Mouse (Mus musculus): ENCODE measurements around the gene Tlk1. TPM values are rescaled to one million over a fixed set of nuclear protein-coding genes. Genes with fewer than 3 reads are reported as not detected.

The Tlk1 gene
- polyA plus RNA-seq, 1 experiment from 2014 or later, result 37.2 TPM

DNA sequence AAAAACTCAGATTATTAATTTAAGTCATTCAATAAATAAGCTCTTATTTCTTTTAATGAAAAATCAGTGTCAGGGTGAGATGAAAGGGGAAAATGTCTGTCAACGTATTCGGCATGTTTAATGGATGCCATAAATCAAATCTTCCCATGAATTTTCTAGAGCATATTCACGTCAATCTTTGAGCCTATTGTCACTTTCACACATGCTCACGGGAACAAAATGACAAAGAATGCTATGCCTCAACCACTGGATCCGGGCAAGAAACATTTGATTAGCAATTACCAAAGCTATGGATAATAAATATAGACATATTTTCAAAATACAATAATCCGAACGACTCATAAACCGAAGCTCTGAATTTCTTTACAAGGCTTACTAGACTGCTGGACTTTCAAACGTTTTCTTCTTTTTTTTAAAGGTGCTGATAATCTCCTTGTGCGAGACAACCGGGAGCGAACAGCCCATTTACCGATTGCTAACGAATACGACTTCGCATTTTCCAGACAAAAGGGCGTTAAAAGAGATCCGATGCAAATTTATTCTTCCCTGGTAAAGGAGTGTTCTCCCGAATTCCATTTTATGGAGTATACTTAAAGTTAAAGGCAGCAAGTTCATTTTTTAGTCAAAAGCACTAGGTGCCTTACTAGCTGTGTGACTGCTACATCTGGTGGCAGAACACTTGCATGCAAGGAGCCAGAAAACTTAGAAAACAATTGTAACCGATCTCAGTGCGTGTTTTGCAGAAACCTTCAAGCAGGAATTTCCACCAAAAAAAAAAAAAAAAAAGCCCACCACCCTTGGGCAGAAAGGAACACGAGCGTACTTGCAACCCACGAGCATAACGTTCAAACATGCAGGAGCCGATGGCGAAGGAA, 1.4 kb downstream of the Tlk1 start:
- H3K36me3 ChIP-seq (ENCODE audit: control insufficient read depth, insufficient read depth, low read length), result no peaks in the 10 kb centered on the region
- no peak for ATAC-seq (ENCODE audit: insufficient number of reproducible peaks, insufficient read depth, low FRiP score, low read depth)
- no peaks in the 10 kb centered on the region for H3K9me3 ChIP-seq (ENCODE audit: control insufficient read depth, low read length)
- peak overlapping the region; percentile 98 for H3K9ac ChIP-seq (ENCODE audit: low read length)
- WGBS, result 1% methylated on average over 27 of the region's 27 CpGs
- no peaks in the 10 kb centered on the region for H3K27me3 ChIP-seq (ENCODE audit: control insufficient read depth, insufficient read depth, low read length)
- peak overlapping the region; percentile 77 for H3K4me2 ChIP-seq (ENCODE audit: low read length)
- H3K4me3 ChIP-seq (ENCODE audit: control insufficient read depth in 1 of 2, insufficient read depth in 1 of 2, low read depth in 1 of 2, low read length in 2 of 2), result peak overlapping the region; percentile 69 to 93
- H3K4me1 ChIP-seq (ENCODE audit: control insufficient read depth in 2 of 2, insufficient read depth in 2 of 2, low read length in 2 of 2), result peaks cover 2 to 28% of the 10 kb centered on the region in 2 experiments; a peak in 3 of 4 replicates
- H3K27ac ChIP-seq (replicated peaks in 1 of 2; ENCODE audit: control insufficient read depth in 1 of 2, insufficient read depth in 1 of 2, low read depth in 2 of 2, low read length in 2 of 2), result peak overlapping the region; percentile 97 to 100

DNA sequence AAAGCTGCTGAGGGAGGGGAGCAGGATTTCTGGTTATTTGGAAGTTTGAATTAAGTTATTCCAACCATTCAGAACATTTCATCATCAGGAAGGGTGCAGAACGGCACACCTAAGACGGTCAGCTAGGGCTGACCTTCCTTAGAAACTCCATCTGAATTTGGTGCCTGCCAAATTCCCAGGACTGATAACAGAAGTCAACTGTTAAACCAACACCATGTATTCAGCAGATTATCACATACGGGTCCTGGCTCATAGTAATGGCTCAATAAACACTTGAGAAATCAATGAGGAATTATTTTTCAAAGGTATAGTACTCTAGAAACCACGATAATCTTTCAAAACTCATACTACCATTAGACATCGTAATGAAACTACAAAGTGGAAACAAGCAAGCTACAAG, 2.1 kb downstream of the Tlk1 start:
- no peaks in the 10 kb centered on the region for H3K27me3 ChIP-seq (ENCODE audit: control insufficient read depth, insufficient read depth, low read length)
- no peak overlapping the region for H3K27ac ChIP-seq (replicated peaks in 1 of 2; ENCODE audit: control insufficient read depth in 1 of 2, insufficient read depth in 1 of 2, low read depth in 2 of 2, low read length in 2 of 2)
- H3K9me3 ChIP-seq (ENCODE audit: control insufficient read depth, low read length), result no peaks in the 10 kb centered on the region
- peak overlapping the region; percentile 98 for H3K9ac ChIP-seq (ENCODE audit: low read length)
- 16% methylated on average over 5 of the region's 5 CpGs for WGBS
- H3K4me1 ChIP-seq (ENCODE audit: control insufficient read depth in 2 of 2, insufficient read depth in 2 of 2, low read length in 2 of 2), result peaks cover 2 to 28% of the 10 kb centered on the region in 2 experiments
- ATAC-seq (ENCODE audit: insufficient number of reproducible peaks, insufficient read depth, low FRiP score, low read depth), result no peak
- H3K4me2 ChIP-seq (ENCODE audit: low read length), result peak overlapping the region; percentile 77
- peak overlapping the region in 1 of 2 experiments; percentile 93; a peak in 3 of 4 replicates for H3K4me3 ChIP-seq (ENCODE audit: control insufficient read depth in 1 of 2, insufficient read depth in 1 of 2, low read depth in 1 of 2, low read length in 2 of 2)
- H3K36me3 ChIP-seq (ENCODE audit: control insufficient read depth, insufficient read depth, low read length), result no peaks in the 10 kb centered on the region

DNA sequence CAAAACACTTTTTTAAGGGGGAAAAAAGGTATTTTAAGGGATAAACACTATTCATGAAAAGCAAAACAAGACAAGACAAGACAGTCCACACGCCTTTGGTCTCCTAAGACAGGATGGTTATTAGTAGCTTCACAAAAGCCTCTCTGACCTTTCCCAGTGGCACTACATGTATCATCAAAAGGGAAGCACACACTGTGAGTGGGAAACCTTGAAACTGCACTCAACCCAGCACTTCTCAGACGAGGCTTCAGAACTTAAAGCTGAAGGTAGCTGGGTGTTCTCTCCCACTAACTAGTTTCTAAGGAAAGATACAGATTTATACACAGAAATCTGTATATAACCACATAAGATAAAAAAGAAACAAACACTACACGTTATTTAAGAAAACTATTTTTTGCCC, 8.6 kb downstream of the Tlk1 start:
- Histone ChIP-seq H3K9me3 (ENCODE audit: control insufficient read depth, low read length) (no peaks in the 10 kb centered on the region), H3K27me3 (ENCODE audit: control insufficient read depth, insufficient read depth, low read length) (no peaks in the 10 kb centered on the region), H3K4me1 (ENCODE audit: control insufficient read depth in 2 of 2, insufficient read depth in 2 of 2, low read length in 2 of 2) (peaks cover 0 to 14% of the 10 kb centered on the region in 2 experiments), H3K4me3 (ENCODE audit: control insufficient read depth in 1 of 2, insufficient read depth in 1 of 2, low read depth in 1 of 2, low read length in 2 of 2) (no peak overlapping the region), H3K27ac (replicated peaks in 1 of 2; ENCODE audit: control insufficient read depth in 1 of 2, insufficient read depth in 1 of 2, low read depth in 2 of 2, low read length in 2 of 2) (no peak overlapping the region), H3K36me3 (ENCODE audit: control insufficient read depth, insufficient read depth, low read length) (no peaks in the 10 kb centered on the region), H3K4me2 (ENCODE audit: low read length) (no peak overlapping the region), H3K9ac (ENCODE audit: low read length) (no peak overlapping the region)
- WGBS, result 69% methylated on average over 3 of the region's 3 CpGs
- ATAC-seq (ENCODE audit: insufficient number of reproducible peaks, insufficient read depth, low FRiP score, low read depth), result no peak

DNA sequence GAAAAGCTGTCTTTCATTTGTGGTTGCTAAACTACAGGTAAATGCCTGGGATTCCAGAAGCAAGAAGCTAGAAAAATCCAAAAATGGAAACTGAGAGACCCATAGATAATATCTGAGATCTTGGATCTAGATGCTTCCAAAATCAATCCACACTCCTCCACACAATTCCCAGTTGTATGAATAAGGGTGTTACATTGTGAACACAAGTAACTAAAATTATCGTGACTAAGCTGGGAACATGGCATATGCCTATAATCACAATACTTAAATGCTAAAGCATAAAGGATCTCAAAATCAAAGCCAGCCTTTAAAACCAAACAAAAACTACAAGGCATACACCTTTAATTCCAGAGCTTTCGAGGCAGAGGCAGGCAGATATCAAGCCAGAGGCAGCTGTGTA, 9.5 kb downstream of the Tlk1 start:
- no peak overlapping the region for H3K9ac ChIP-seq (ENCODE audit: low read length)
- ATAC-seq (ENCODE audit: insufficient number of reproducible peaks, insufficient read depth, low FRiP score, low read depth), result no peak
- H3K27me3 ChIP-seq (ENCODE audit: control insufficient read depth, insufficient read depth, low read length), result no peaks in the 10 kb centered on the region
- no peaks in the 10 kb centered on the region for H3K9me3 ChIP-seq (ENCODE audit: control insufficient read depth, low read length)
- peaks cover 0 to 11% of the 10 kb centered on the region in 2 experiments; a peak in 3 of 4 replicates for H3K4me1 ChIP-seq (ENCODE audit: control insufficient read depth in 2 of 2, insufficient read depth in 2 of 2, low read length in 2 of 2)
- no peak overlapping the region for H3K27ac ChIP-seq (replicated peaks in 1 of 2; ENCODE audit: control insufficient read depth in 1 of 2, insufficient read depth in 1 of 2, low read depth in 2 of 2, low read length in 2 of 2)
- H3K4me2 ChIP-seq (ENCODE audit: low read length), result no peak overlapping the region
- WGBS, result 78% methylated on average over 2 of the region's 2 CpGs
- no peak overlapping the region for H3K4me3 ChIP-seq (ENCODE audit: control insufficient read depth in 1 of 2, insufficient read depth in 1 of 2, low read depth in 1 of 2, low read length in 2 of 2)
- no peaks in the 10 kb centered on the region for H3K36me3 ChIP-seq (ENCODE audit: control insufficient read depth, insufficient read depth, low read length)

DNA sequence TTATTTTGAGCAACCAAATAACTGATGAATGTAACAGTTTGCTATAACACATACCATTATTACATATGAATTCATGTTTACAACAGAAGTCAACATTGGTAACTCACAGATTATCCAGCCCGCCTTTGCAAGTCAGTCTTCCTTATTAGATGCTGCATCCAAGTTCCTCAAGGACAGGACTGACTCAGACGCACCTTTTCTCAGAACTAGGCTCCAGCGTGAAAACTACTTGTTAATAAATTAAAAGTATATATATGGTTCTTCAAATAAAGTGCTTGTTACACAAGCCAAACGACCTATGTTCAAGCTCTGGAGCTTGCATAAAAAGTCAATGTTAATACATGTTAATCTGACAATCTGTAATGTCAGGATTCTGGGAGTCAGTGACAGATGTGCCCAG, 11.9 kb downstream of the Tlk1 start:
- H3K9ac ChIP-seq (ENCODE audit: low read length), result no peak overlapping the region
- no peaks in the 10 kb centered on the region for H3K27me3 ChIP-seq (ENCODE audit: control insufficient read depth, insufficient read depth, low read length)
- no peak overlapping the region for H3K4me2 ChIP-seq (ENCODE audit: low read length)
- whole genome bisulfite sequencing, result 75% methylated on average over 4 of the region's 4 CpGs
- H3K36me3 ChIP-seq (ENCODE audit: control insufficient read depth, insufficient read depth, low read length), result no peaks in the 10 kb centered on the region
- H3K9me3 ChIP-seq (ENCODE audit: control insufficient read depth, low read length), result no peaks in the 10 kb centered on the region
- H3K27ac ChIP-seq (replicated peaks in 1 of 2; ENCODE audit: control insufficient read depth in 1 of 2, insufficient read depth in 1 of 2, low read depth in 2 of 2, low read length in 2 of 2), result no peak overlapping the region
- H3K4me1 ChIP-seq (ENCODE audit: control insufficient read depth in 2 of 2, insufficient read depth in 2 of 2, low read length in 2 of 2), result peaks cover 6 to 25% of the 10 kb centered on the region in 2 experiments; a peak in 3 of 4 replicates
- H3K4me3 ChIP-seq (ENCODE audit: control insufficient read depth in 1 of 2, insufficient read depth in 1 of 2, low read depth in 1 of 2, low read length in 2 of 2), result no peak overlapping the region
- no peak for ATAC-seq (ENCODE audit: insufficient number of reproducible peaks, insufficient read depth, low FRiP score, low read depth)

DNA sequence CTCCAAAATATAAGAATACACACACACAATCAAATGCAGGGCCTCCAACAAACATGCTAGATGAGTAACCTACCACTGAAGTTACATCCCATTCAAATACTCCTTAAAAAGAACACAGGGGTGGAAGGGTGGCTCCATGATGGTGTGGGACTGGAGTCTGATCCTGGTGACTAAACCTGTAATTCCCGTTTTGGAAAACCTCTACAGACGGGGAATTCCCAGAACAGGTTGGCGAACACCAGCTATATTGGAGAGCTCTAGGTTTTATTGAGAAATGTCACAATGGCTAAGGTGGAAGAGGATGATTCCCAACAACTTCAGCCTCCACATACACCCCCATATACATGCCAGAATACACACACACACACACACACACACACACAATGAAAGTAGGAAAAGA, 14.1 kb downstream of the Tlk1 start:
- no peaks in the 10 kb centered on the region for H3K36me3 ChIP-seq (ENCODE audit: control insufficient read depth, insufficient read depth, low read length)
- peaks cover 7 to 22% of the 10 kb centered on the region in 2 experiments; a peak in 3 of 4 replicates for H3K4me1 ChIP-seq (ENCODE audit: control insufficient read depth in 2 of 2, insufficient read depth in 2 of 2, low read length in 2 of 2)
- H3K9me3 ChIP-seq (ENCODE audit: control insufficient read depth, low read length), result no peaks in the 10 kb centered on the region
- no peaks in the 10 kb centered on the region for H3K27me3 ChIP-seq (ENCODE audit: control insufficient read depth, insufficient read depth, low read length)
- H3K4me2 ChIP-seq (ENCODE audit: low read length), result no peak overlapping the region
- ATAC-seq (ENCODE audit: insufficient number of reproducible peaks, insufficient read depth, low FRiP score, low read depth), result no peak
- no peak overlapping the region for H3K27ac ChIP-seq (replicated peaks in 1 of 2; ENCODE audit: control insufficient read depth in 1 of 2, insufficient read depth in 1 of 2, low read depth in 2 of 2, low read length in 2 of 2)
- no peak overlapping the region for H3K9ac ChIP-seq (ENCODE audit: low read length)
- WGBS, result 78% methylated on average over 3 of the region's 3 CpGs
- no peak overlapping the region for H3K4me3 ChIP-seq (ENCODE audit: control insufficient read depth in 1 of 2, insufficient read depth in 1 of 2, low read depth in 1 of 2, low read length in 2 of 2)

DNA sequence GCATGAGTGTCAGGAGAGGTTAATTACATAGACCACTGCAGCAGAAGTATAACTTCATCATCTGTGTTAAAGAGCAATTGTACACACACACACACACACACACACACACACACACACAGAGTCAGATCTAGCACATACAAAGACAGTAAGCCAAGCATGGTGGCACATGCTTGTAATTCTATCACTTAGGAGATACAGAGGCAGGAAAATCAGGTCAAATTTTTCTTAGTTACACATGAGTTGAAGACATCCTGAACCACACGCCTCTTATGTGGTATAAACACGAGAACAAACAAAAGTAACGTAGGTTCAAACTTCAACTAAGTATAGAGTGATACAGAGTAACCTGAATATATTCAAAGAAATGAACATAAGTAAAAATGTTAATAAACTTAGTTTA, 15.6 kb downstream of the Tlk1 start:
- Histone ChIP-seq H3K4me1 (ENCODE audit: control insufficient read depth in 2 of 2, insufficient read depth in 2 of 2, low read length in 2 of 2) (peaks cover 7 to 22% of the 10 kb centered on the region in 2 experiments; a peak in 3 of 4 replicates), H3K9ac (ENCODE audit: low read length) (no peak overlapping the region), H3K4me2 (ENCODE audit: low read length) (no peak overlapping the region), H3K27ac (replicated peaks in 1 of 2; ENCODE audit: control insufficient read depth in 1 of 2, insufficient read depth in 1 of 2, low read depth in 2 of 2, low read length in 2 of 2) (no peak overlapping the region), H3K4me3 (ENCODE audit: control insufficient read depth in 1 of 2, insufficient read depth in 1 of 2, low read depth in 1 of 2, low read length in 2 of 2) (no peak overlapping the region), H3K36me3 (ENCODE audit: control insufficient read depth, insufficient read depth, low read length) (no peaks in the 10 kb centered on the region), H3K9me3 (ENCODE audit: control insufficient read depth, low read length) (no peaks in the 10 kb centered on the region), H3K27me3 (ENCODE audit: control insufficient read depth, insufficient read depth, low read length) (no peaks in the 10 kb centered on the region)
- ATAC-seq (ENCODE audit: insufficient number of reproducible peaks, insufficient read depth, low FRiP score, low read depth), result no peak
- WGBS, result 83% methylated on average over 3 of the region's 3 CpGs
